Mouse (Mus musculus) myocyte (in vitro differentiated cells): ENCODE data around the gene Cct4.

ENCODE experiments used
- CEBPB ChIP-seq: IDR thresholded peaks from 2 replicates; pipeline ENCODE4 v1.6.1; 2011; ENCODE audit warnings: mild to moderate bottlenecking, moderate library complexity; ENCODE audit not compliant: poor library complexity, insufficient read depth, severe bottlenecking
- E2F4 ChIP-seq: IDR thresholded peaks from one replicate; pipeline ENCODE4 v1.6.1; 2011; ENCODE audit warnings: mild to moderate bottlenecking, control low read depth, moderate library complexity; ENCODE audit not compliant: insufficient read depth
- MAX ChIP-seq: IDR thresholded peaks from one replicate; pipeline ENCODE4 v1.6.1; 2011; ENCODE audit warnings: low read depth, mild to moderate bottlenecking, control low read depth
- MYOD1 ChIP-seq, 3 experiments: IDR thresholded peaks; one replicate each; pipeline ENCODE4 v1.6.1; 2011; ENCODE audit warnings: control low read depth in 2 of 3, low read depth in 2 of 3, mild to moderate bottlenecking in 2 of 3, moderate library complexity in 1 of 3; ENCODE audit not compliant: insufficient read length in 2 of 3, control insufficient read depth in 1 of 3
- MYOG ChIP-seq, 3 experiments: IDR thresholded peaks; one replicate each; pipeline ENCODE4 v1.6.1; 2011; ENCODE audit warnings: control low read depth in 2 of 3, low read depth in 2 of 3, mild to moderate bottlenecking in 2 of 3; ENCODE audit not compliant: insufficient read length in 2 of 3, control insufficient read depth in 1 of 3, insufficient read depth in 1 of 3
- POLR2A ChIP-seq: IDR thresholded peaks from one replicate; pipeline ENCODE4 v1.6.1; 2011; ENCODE audit warnings: low read depth, mild to moderate bottlenecking, control low read depth, moderate library complexity; ENCODE audit not compliant: insufficient read length
- REST ChIP-seq: IDR thresholded peaks from one replicate; pipeline ENCODE4 v1.6.1; 2011; ENCODE audit warnings: mild to moderate bottlenecking, control low read depth, moderate library complexity; ENCODE audit not compliant: insufficient read depth, insufficient read length
- TCF12 ChIP-seq: IDR thresholded peaks from one replicate; pipeline ENCODE4 v1.6.1; 2011; ENCODE audit warnings: mild to moderate bottlenecking, control low read depth; ENCODE audit not compliant: poor library complexity, insufficient read depth, severe bottlenecking
- USF1 ChIP-seq: IDR thresholded peaks from one replicate; pipeline ENCODE4 v1.6.1; 2011; ENCODE audit warnings: low read depth, mild to moderate bottlenecking, control low read depth, moderate library complexity

- TF ChIP-seq POLR2A (peak; percentile 64), REST (no peak), USF1 (no peak), TCF12 (no peak), CEBPB (peak; percentile 98), MAX (no peak), MYOG (IDR thresholded peaks at IDR 0.05; ENCODE audit: control insufficient read depth in 1 of 3, insufficient read depth in 1 of 3, insufficient read length in 2 of 3, low read depth in 2 of 3) (no peak), E2F4 (no peak), MYOD1 (IDR thresholded peaks at IDR 0.05; ENCODE audit: control insufficient read depth in 1 of 3, insufficient read length in 2 of 3, low read depth in 2 of 3) (peak in 1 of 3 experiments; percentile 18)
These were observed 17.4 kb upstream of the Cct4 start for GRCm38 (mm10) chr11:22972746-22973526.
